Mouse (Mus musculus): Measurements from ENCODE around the gene Vmn2r52.
"Not testable (repeated sequence)": the region's sequence is repeated elsewhere in the genome, so short reads cannot be mapped to it uniquely, and the experiment has no call there.

Gene Vmn2r52

GRCm38 (mm10) chr7:10176473-10176872, at the start of gene Vmn2r52:
Gene Vmn2r52 (minus strand): TSS chr7:10176573.
- no peak for DNase-seq

DNA sequence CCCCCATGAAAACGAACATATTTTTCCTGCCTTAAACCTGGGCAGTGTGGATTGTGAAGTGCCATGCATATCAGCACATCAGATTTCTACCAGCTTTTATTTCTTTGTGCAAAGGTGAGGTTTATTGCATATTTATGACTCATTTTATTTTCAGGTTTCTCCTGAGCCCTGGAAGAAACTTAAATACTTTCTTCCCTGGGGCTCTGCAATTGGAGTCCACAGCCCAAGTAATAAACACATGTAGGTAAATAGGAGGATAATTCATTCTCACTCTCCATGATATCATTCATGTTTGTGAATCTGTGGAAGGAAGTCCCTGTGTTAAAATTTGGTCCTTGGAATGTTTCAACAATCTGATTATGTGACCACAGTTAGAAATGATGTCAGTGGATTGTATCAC, 70.7 kb downstream of the Vmn2r52 start, which contains the start of gene Vmn2r51:
TSS of gene Vmn2r51 (minus strand) at position 101 of the 400 bp plus-strand sequence.
- not testable (repeated sequence) for DNase-seq

All from lung, postnatal 14 days (tissue).